Mouse (Mus musculus) cortical plate, adult 2 months (tissue): Measurements from ENCODE around the gene Shroom4.

Experiments
- CTCF ChIP-seq: fragments of 200-500 bp; IDR thresholded peaks from 2 replicates; pipeline ENCODE4 v1.5.1; 2011; ENCODE audit warnings: mild to moderate bottlenecking, control low read depth, low read length; ENCODE audit not compliant: insufficient read depth; ENCODE audit errors: extremely low read depth
- POLR2A ChIP-seq: fragments of 200-500 bp; IDR thresholded peaks from 2 replicates; pipeline ENCODE4 v1.6.1; 2011; ENCODE audit warnings: mild to moderate bottlenecking, low read length, control low read depth; ENCODE audit not compliant: insufficient read depth; ENCODE audit errors: extremely low read depth

- TF ChIP-seq POLR2A (no peak), CTCF (peak; percentile 10; the same call in 1 of the 2 replicates)
Measured at GRCm38 (mm10) chrX:6482268-6482667, 82.6 kb downstream of the Shroom4 start.
